Mouse (Mus musculus): ENCODE results near the gene Noct. TPM values are rescaled to one million over a fixed set of nuclear protein-coding genes. Genes with fewer than 3 reads are reported as not detected.
A peak's percentile ranks its signal among the peaks of the same experiment; 100 is the strongest.

Noct gene
- polyA plus RNA-seq, 1 experiment from 2014 or later: 29.0 TPM

GRCm38 (mm10) chr3:51231499-51231898 is 7.3 kb downstream of the Noct start:
- Histone ChIP-seq H3K4me1 (ENCODE audit: control insufficient read depth, insufficient read depth, low read length) (peaks cover 10% of the 10 kb centered on the region), H3K9ac (ENCODE audit: low read depth, low read length) (no peak overlapping the region), H3K9me3 (replicated peaks; ENCODE audit: control insufficient read depth, low read length, poor library complexity, severe bottlenecking) (no peaks in the 10 kb centered on the region), H3K27ac (ENCODE audit: low read length) (no peak overlapping the region), H3K27me3 (ENCODE audit: control insufficient read depth, insufficient read depth, low read depth, low read length) (no peaks in the 10 kb centered on the region), H3K4me3 (ENCODE audit: low read depth, low read length) (no peak overlapping the region), H3K36me3 (ENCODE audit: control insufficient read depth, insufficient read depth, low read length) (no peaks in the 10 kb centered on the region), H3K4me2 (ENCODE audit: low read length) (no peak overlapping the region)
- 75% methylated on average over 3 of the region's 3 CpGs for WGBS
- no peak for ATAC-seq

GRCm38 (mm10) chr3:51232205-51232910 is 8.1 kb downstream of the Noct start:
- Histone ChIP-seq H3K4me3 (ENCODE audit: low read depth, low read length) (no peak overlapping the region), H3K27ac (ENCODE audit: low read length) (no peak overlapping the region), H3K4me1 (ENCODE audit: control insufficient read depth, insufficient read depth, low read length) (0 out of 2 replicates have a peak, but pooled peaks cover 2% of the 10 kb centered on the region), H3K27me3 (ENCODE audit: control insufficient read depth, insufficient read depth, low read depth, low read length) (no peaks in the 10 kb centered on the region), H3K9me3 (replicated peaks; ENCODE audit: control insufficient read depth, low read length, poor library complexity, severe bottlenecking) (no peaks in the 10 kb centered on the region), H3K9ac (ENCODE audit: low read depth, low read length) (no peak overlapping the region), H3K4me2 (ENCODE audit: low read length) (no peak overlapping the region), H3K36me3 (ENCODE audit: control insufficient read depth, insufficient read depth, low read length) (no peaks in the 10 kb centered on the region)
- ATAC-seq: no peak
- 86% methylated on average over 3 of the region's 3 CpGs for WGBS

DNA sequence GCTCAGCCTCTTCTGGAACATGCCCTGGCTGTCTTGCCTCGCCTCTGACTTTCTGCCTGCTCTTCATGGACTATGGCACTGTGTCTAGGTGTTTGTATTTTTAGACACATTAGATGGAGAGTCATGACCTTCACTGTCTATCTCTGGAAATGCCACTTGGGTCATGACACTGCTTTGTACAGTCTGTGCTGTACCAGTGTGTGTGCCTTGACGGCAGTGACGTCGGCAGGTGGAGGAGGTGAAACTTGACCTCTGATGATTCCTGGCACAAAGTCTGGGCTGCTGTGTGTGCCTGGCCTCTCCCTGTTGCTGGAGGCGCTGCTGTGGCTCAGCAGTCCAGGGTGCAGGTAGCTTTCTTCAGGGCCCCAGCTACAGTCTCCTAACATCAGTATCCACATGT is 9.2 kb downstream of the Noct start:
- Histone ChIP-seq H3K4me2 (ENCODE audit: low read length) (no peak overlapping the region), H3K4me1 (ENCODE audit: control insufficient read depth, insufficient read depth, low read length) (0 out of 2 replicates have a peak, but pooled peaks cover 2% of the 10 kb centered on the region), H3K27ac (ENCODE audit: low read length) (no peak overlapping the region), H3K36me3 (ENCODE audit: control insufficient read depth, insufficient read depth, low read length) (no peaks in the 10 kb centered on the region), H3K9me3 (replicated peaks; ENCODE audit: control insufficient read depth, low read length, poor library complexity, severe bottlenecking) (no peaks in the 10 kb centered on the region), H3K9ac (ENCODE audit: low read depth, low read length) (no peak overlapping the region), H3K4me3 (ENCODE audit: low read depth, low read length) (no peak overlapping the region), H3K27me3 (ENCODE audit: control insufficient read depth, insufficient read depth, low read depth, low read length) (no peaks in the 10 kb centered on the region)
- ATAC-seq: no peak
- 85% methylated on average over 5 of the region's 5 CpGs for WGBS

DNA sequence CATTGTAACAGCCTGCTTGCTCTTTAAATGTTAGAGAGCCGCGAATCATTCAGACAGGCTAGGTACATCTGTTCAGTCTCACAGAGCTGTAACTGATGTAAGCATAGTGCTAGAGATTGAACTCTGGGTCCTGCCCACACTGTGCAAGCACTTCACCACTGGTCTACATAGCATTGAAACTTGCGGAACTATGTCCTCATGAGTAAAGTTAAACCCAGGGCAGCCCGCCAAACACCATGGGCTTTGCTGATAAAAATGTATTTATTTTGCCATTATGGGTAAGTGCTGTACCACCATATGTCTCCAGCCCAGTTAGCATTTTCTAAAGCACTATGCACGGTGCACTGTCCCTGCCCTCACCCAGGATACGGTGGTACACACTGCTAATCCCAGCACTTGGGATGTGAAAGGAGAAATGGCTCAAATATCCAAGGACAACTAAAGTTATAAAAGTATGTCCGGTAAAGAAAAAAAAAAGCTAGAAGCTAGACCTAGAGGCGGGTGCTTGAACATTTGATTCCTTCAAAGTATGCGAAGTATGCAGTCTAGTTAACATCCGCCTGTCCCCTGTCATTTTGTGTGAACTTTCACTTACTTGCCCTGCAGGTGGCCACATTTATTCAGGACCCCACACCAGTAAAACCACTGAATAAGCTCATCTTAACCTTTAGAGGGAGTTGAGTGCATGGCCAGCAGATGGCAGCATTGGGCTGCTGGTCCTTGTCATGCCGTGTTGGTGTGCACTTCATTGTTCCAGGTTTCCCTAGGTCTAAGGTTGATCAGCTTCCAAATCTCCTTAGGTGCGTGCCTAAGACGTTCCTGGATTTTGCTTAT is 9.9 kb downstream of the Noct start:
- Histone ChIP-seq H3K4me1 (ENCODE audit: control insufficient read depth, insufficient read depth, low read length) (no peaks in the 10 kb centered on the region), H3K27ac (ENCODE audit: low read length) (no peak overlapping the region), H3K27me3 (ENCODE audit: control insufficient read depth, insufficient read depth, low read depth, low read length) (no peaks in the 10 kb centered on the region), H3K9ac (ENCODE audit: low read depth, low read length) (no peak overlapping the region), H3K4me3 (ENCODE audit: low read depth, low read length) (no peak overlapping the region), H3K9me3 (replicated peaks; ENCODE audit: control insufficient read depth, low read length, poor library complexity, severe bottlenecking) (no peaks in the 10 kb centered on the region), H3K36me3 (ENCODE audit: control insufficient read depth, insufficient read depth, low read length) (no peaks in the 10 kb centered on the region), H3K4me2 (ENCODE audit: low read length) (no peak overlapping the region)
- peak; percentile 76 for ATAC-seq
- WGBS: 45% methylated on average over 13 of the region's 13 CpGs

DNA sequence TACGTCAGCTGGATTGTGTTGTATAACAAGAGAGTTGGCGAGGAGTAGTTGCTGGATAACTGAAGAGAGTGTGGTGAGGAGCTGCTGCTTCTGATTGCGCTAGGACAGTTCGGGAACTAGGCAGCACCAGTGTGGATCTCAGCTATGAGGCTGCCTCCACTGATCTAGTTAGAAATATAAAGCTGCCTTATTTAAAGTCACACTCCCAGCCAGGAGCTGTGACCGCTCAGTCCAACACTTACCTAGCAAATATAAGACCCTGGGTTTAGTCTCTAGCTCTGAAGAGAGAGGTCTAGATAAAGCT is 10.5 kb downstream of the Noct start:
- H3K4me1 ChIP-seq (ENCODE audit: control insufficient read depth, insufficient read depth, low read length): no peaks in the 10 kb centered on the region
- no peak overlapping the region for H3K4me2 ChIP-seq (ENCODE audit: low read length)
- no peak overlapping the region for H3K27ac ChIP-seq (ENCODE audit: low read length)
- 68% methylated on average over 5 of the region's 5 CpGs for WGBS
- H3K9ac ChIP-seq (ENCODE audit: low read depth, low read length): no peak overlapping the region
- peak; percentile 57 for ATAC-seq
- no peak overlapping the region for H3K4me3 ChIP-seq (ENCODE audit: low read depth, low read length)
- no peaks in the 10 kb centered on the region for H3K9me3 ChIP-seq (replicated peaks; ENCODE audit: control insufficient read depth, low read length, poor library complexity, severe bottlenecking)
- no peaks in the 10 kb centered on the region for H3K27me3 ChIP-seq (ENCODE audit: control insufficient read depth, insufficient read depth, low read depth, low read length)
- H3K36me3 ChIP-seq (ENCODE audit: control insufficient read depth, insufficient read depth, low read length): 0 out of 2 replicates have a peak, but pooled peaks cover 3% of the 10 kb centered on the region

DNA sequence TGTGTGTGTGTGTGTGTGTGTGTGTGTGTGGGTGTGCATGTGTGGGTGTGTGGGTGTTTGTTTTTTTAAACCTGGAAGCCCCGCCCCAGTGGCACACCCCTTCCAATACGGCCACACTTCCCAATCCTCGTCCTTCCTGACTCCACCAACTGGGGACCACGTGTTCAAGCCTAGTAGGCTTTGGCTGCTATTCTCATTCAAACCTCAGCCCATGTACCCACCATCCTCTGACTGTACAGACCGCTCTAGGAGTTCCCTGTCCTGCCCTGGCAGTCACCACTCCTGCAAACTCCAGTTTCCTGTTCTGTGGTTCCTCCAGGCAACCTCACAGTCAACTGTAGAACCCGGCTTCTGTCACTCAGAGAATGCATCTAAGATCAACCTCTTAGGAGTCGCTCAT is 14.3 kb downstream of the Noct start:
- no peak for ATAC-seq
- no peak overlapping the region for H3K27ac ChIP-seq (ENCODE audit: low read length)
- no peak overlapping the region for H3K4me3 ChIP-seq (ENCODE audit: low read depth, low read length)
- H3K9ac ChIP-seq (ENCODE audit: low read depth, low read length): no peak overlapping the region
- H3K27me3 ChIP-seq (ENCODE audit: control insufficient read depth, insufficient read depth, low read depth, low read length): no peaks in the 10 kb centered on the region
- H3K36me3 ChIP-seq (ENCODE audit: control insufficient read depth, insufficient read depth, low read length): 0 out of 2 replicates have a peak, but pooled peaks cover 3% of the 10 kb centered on the region
- no peaks in the 10 kb centered on the region for H3K9me3 ChIP-seq (replicated peaks; ENCODE audit: control insufficient read depth, low read length, poor library complexity, severe bottlenecking)
- WGBS: 90% methylated on average over 7 of the region's 7 CpGs
- no peak overlapping the region for H3K4me2 ChIP-seq (ENCODE audit: low read length)
- no peaks in the 10 kb centered on the region for H3K4me1 ChIP-seq (ENCODE audit: control insufficient read depth, insufficient read depth, low read length)

- Histone ChIP-seq H3K9me3 (replicated peaks; ENCODE audit: control insufficient read depth, low read length, poor library complexity, severe bottlenecking) (no peaks in the 10 kb centered on the region), H3K36me3 (ENCODE audit: control insufficient read depth, insufficient read depth, low read length) (0 out of 2 replicates have a peak, but pooled peaks cover 3% of the 10 kb centered on the region), H3K4me1 (ENCODE audit: control insufficient read depth, insufficient read depth, low read length) (no peaks in the 10 kb centered on the region), H3K27me3 (ENCODE audit: control insufficient read depth, insufficient read depth, low read depth, low read length) (no peaks in the 10 kb centered on the region), H3K27ac (ENCODE audit: low read length) (no peak overlapping the region), H3K4me3 (ENCODE audit: low read depth, low read length) (no peak overlapping the region), H3K4me2 (ENCODE audit: low read length) (no peak overlapping the region), H3K9ac (ENCODE audit: low read depth, low read length) (no peak overlapping the region)
- ATAC-seq: no peak
- WGBS: 95% methylated on average over 3 of the region's 3 CpGs
Measured at GRCm38 (mm10) chr3:51239541-51239940, 15.3 kb downstream of the Noct start.

- Histone ChIP-seq H3K4me2 (ENCODE audit: low read length) (no peak overlapping the region), H3K4me1 (ENCODE audit: control insufficient read depth, insufficient read depth, low read length) (no peaks in the 10 kb centered on the region), H3K27ac (ENCODE audit: low read length) (no peak overlapping the region), H3K4me3 (ENCODE audit: low read depth, low read length) (no peak overlapping the region), H3K9me3 (replicated peaks; ENCODE audit: control insufficient read depth, low read length, poor library complexity, severe bottlenecking) (no peaks in the 10 kb centered on the region), H3K36me3 (ENCODE audit: control insufficient read depth, insufficient read depth, low read length) (peaks cover 21% of the 10 kb centered on the region), H3K9ac (ENCODE audit: low read depth, low read length) (no peak overlapping the region), H3K27me3 (ENCODE audit: control insufficient read depth, insufficient read depth, low read depth, low read length) (no peaks in the 10 kb centered on the region)
- no peak for ATAC-seq
- WGBS: 93% methylated on average over 16 of the region's 16 CpGs
Measured at GRCm38 (mm10) chr3:51247704-51248103, 23.5 kb downstream of the Noct start.

GRCm38 (mm10) chr3:51248600-51248999 is 24.4 kb downstream of the Noct start:
- Histone ChIP-seq H3K4me1 (ENCODE audit: control insufficient read depth, insufficient read depth, low read length) (no peaks in the 10 kb centered on the region), H3K4me2 (ENCODE audit: low read length) (no peak overlapping the region), H3K27ac (ENCODE audit: low read length) (no peak overlapping the region), H3K9me3 (replicated peaks; ENCODE audit: control insufficient read depth, low read length, poor library complexity, severe bottlenecking) (no peaks in the 10 kb centered on the region), H3K4me3 (ENCODE audit: low read depth, low read length) (no peak overlapping the region), H3K9ac (ENCODE audit: low read depth, low read length) (no peak overlapping the region), H3K36me3 (ENCODE audit: control insufficient read depth, insufficient read depth, low read length) (peaks cover 26% of the 10 kb centered on the region), H3K27me3 (ENCODE audit: control insufficient read depth, insufficient read depth, low read depth, low read length) (no peaks in the 10 kb centered on the region)
- ATAC-seq: no peak
- WGBS: 98% methylated on average over 6 of the region's 6 CpGs
